ENCODE assay signal across 10 mouse cellular contexts in genomic region chr11:89069303-89069702, GRCm38 (mm10). TPM values are rescaled to one million over a fixed set of nuclear protein-coding genes. Genes with fewer than 3 reads are reported as not detected.
DNase-seq lines count a peak whose midpoint lies in the region; ATAC-seq and TF ChIP-seq lines count a peak whose summit lies in the region.
"Had no signal": no experiment of that assay in that cellular context is flagged by ENCODE, and none has a peak within 500 bp of the region (broad histone marks: within the 10 kb centered on the region; RNA-seq: fewer than 3 reads in every experiment).

No protein-coding gene starts in this region.

- no peaks in the 10 kb centered on the region for H3K9me3 ChIP-seq in hindbrain, embryonic 11.5 days (ENCODE audit: control insufficient read depth, low read length)
- no peaks in the 10 kb centered on the region for H3K9me3 ChIP-seq in hindbrain, embryonic 13.5 days
- H3K9me3 ChIP-seq in E14TG2a.4 (ENCODE audit: low read length), result no peaks in the 10 kb centered on the region
- H3K9me3 ChIP-seq: embryonic facial prominence, embryonic 15.5 days had no signal

- H3K4me1 ChIP-seq in hindbrain, embryonic 11.5 days (replicated peaks; ENCODE audit: control insufficient read depth, insufficient read depth, low read length), result no peaks in the 10 kb centered on the region
- no peaks in the 10 kb centered on the region for H3K4me1 ChIP-seq in hindbrain, embryonic 13.5 days (replicated peaks)
- peaks cover 70% of the 10 kb centered on the region for H3K4me1 ChIP-seq in E14TG2a.4 (replicated peaks; ENCODE audit: low read depth, low read length)
- H3K4me1 ChIP-seq: embryonic facial prominence, embryonic 15.5 days had no signal

- no peak for ATAC-seq in hindbrain, embryonic 11.5 days (ENCODE audit: low FRiP score)
- no peak for ATAC-seq in hindbrain, embryonic 13.5 days (ENCODE audit: low FRiP score)

- H3K4me3 ChIP-seq in hindbrain, embryonic 11.5 days (ENCODE audit: low read depth, low read length), result no peak overlapping the region
- no peak overlapping the region for H3K4me3 ChIP-seq in hindbrain, embryonic 13.5 days
- H3K4me3 ChIP-seq in E14TG2a.4 (replicated peaks; ENCODE audit: low read length), result no peak overlapping the region
- H3K4me3 ChIP-seq: embryonic facial prominence, embryonic 15.5 days had no signal

- TF ChIP-seq CTCF in E14TG2a.4 (conservative IDR thresholded peaks at IDR 0.05; ENCODE audit: low read length), result peak; percentile 71; the same call in 1 of the 2 replicates

- H3K9ac ChIP-seq in hindbrain, embryonic 11.5 days (ENCODE audit: low read depth, low read length), result no peak overlapping the region
- no peak overlapping the region for H3K9ac ChIP-seq in hindbrain, embryonic 13.5 days
- H3K9ac ChIP-seq: embryonic facial prominence, embryonic 15.5 days had no signal

- WGBS in hindbrain, embryonic 11.5 days, result 29% methylated on average over 6 of the region's 6 CpGs
- 32% methylated on average over 6 of the region's 6 CpGs for WGBS in hindbrain, embryonic 13.5 days

- no peaks in the 10 kb centered on the region for H3K27me3 ChIP-seq in hindbrain, embryonic 11.5 days (ENCODE audit: control insufficient read depth, insufficient read depth, low read length)
- H3K27me3 ChIP-seq in hindbrain, embryonic 13.5 days, result no peaks in the 10 kb centered on the region
- no peaks in the 10 kb centered on the region for H3K27me3 ChIP-seq in E14TG2a.4 (ENCODE audit: insufficient read depth, low read length)
- H3K27me3 ChIP-seq: embryonic facial prominence, embryonic 15.5 days had no signal

- no peaks in the 10 kb centered on the region for H3K36me3 ChIP-seq in hindbrain, embryonic 11.5 days (ENCODE audit: control insufficient read depth, insufficient read depth, low read length)
- no peaks in the 10 kb centered on the region for H3K36me3 ChIP-seq in hindbrain, embryonic 13.5 days
- no peaks in the 10 kb centered on the region for H3K36me3 ChIP-seq in E14TG2a.4 (ENCODE audit: insufficient read depth, low read length)
- H3K36me3 ChIP-seq: embryonic facial prominence, embryonic 15.5 days had no signal

- intact Hi-C loops in left cerebral cortex, postnatal 4 days (cut with DNase I), result no loop called here

- peak; percentile 76 for DNase-seq in hindbrain, embryonic 11.5 days (ENCODE audit: low spot score)
- DNase-seq in adrenal gland, postnatal 10 days, result peak; percentile 75
- DNase-seq in gastrocnemius, postnatal 10 days, result peak; percentile 57
- DNase-seq in left cerebral cortex, postnatal 4 days, result peak; percentile 56
- peak; percentile 19 for DNase-seq in ovary, postnatal 36 days (ENCODE audit: low spot score)
- DNase-seq in thymus, postnatal 4 days, result peak; percentile 89

- H3K27ac ChIP-seq in hindbrain, embryonic 11.5 days (ENCODE audit: low read depth, low read length), result no peak overlapping the region
- H3K27ac ChIP-seq in hindbrain, embryonic 13.5 days, result no peak overlapping the region
- H3K27ac ChIP-seq: embryonic facial prominence, embryonic 15.5 days had no signal

- H3K4me2 ChIP-seq in hindbrain, embryonic 11.5 days (replicated peaks; ENCODE audit: low read depth, low read length), result no peak overlapping the region
- no peak overlapping the region for H3K4me2 ChIP-seq in hindbrain, embryonic 13.5 days
- H3K4me2 ChIP-seq: embryonic facial prominence, embryonic 15.5 days had no signal

RNA-seq across cellular contexts. Expression of gene Dgke, which starts 2.7 kb away (rescaled TPM):
- polyA plus RNA-seq in hindbrain, embryonic 11.5 days (2014; fragmentation: Nextera tagmentation; extraction: Ambion mirVana), result 4.1 and 5.2 TPM in 2 replicates
- polyA plus RNA-seq in hindbrain, embryonic 13.5 days (2015; fragmentation: Nextera tagmentation; extraction: Ambion mirVana), result 14.8 and 15.6 TPM in 2 replicates
- 10 to 100 TPM; 10.5 to 12.8 TPM for total RNA-seq in adrenal gland, postnatal 10 days (2021)
- total RNA-seq in gastrocnemius, postnatal 10 days (2021), result 1 to 10 TPM; 4.5 to 5.4 TPM
- total RNA-seq in left cerebral cortex, postnatal 4 days (2021), result 10 to 100 TPM; 31.6 to 33.7 TPM

RNA-seq across cellular contexts. Expression of gene Gm525, which starts 4.3 kb away (rescaled TPM):
- not detected in 2 replicates for polyA plus RNA-seq in hindbrain, embryonic 11.5 days (2014; fragmentation: Nextera tagmentation; extraction: Ambion mirVana)
- not detected in 2 replicates for polyA plus RNA-seq in hindbrain, embryonic 13.5 days (2015; fragmentation: Nextera tagmentation; extraction: Ambion mirVana)
- total RNA-seq in adrenal gland, postnatal 10 days (2021), result not detected
- total RNA-seq in gastrocnemius, postnatal 10 days (2021), result not detected
- not detected for total RNA-seq in left cerebral cortex, postnatal 4 days (2021)
- total RNA-seq: liver, adult 2 months had no signal
- polyA plus RNA-seq: liver, adult 2 months had no signal

Comparison
In these comparisons a context has a peak if more than half of its experiments do, and no peak if none do; other contexts are left out.
1. DNase-seq: peak in every context shown above with its lines; median percentile 89 in thymus, postnatal 4 days; 76 in hindbrain, embryonic 11.5 days; 75 in adrenal gland, postnatal 10 days; 57 in gastrocnemius, postnatal 10 days; 56 in left cerebral cortex, postnatal 4 days; 19 in ovary, postnatal 36 days.